Mouse (Mus musculus): ENCODE measurements at regions not wholly inside any gene's neighbourhood (a gene's known extent, or its start where the extent isn't known, plus 50 kb on each side); places are given as distances from the start of the nearest gene placed in this dataset.
A peak's percentile ranks its signal among the peaks of the same experiment; 100 is the strongest.

GRCm38 (mm10) chr8:116452806-116453205 lies 52.0 kb upstream of the Dynlrb2 start:
- no peak for DNase-seq
- Histone ChIP-seq H3K27ac (no peak overlapping the region), H3K4me3 (no peak overlapping the region)
- no peak for TF ChIP-seq CTCF (IDR thresholded peaks at IDR 0.05)
- intact Hi-C loops (cut with DNase I), result no loop called here

- intact Hi-C loops (cut with DNase I), result no loop called here
- Histone ChIP-seq H3K4me3 (no peak overlapping the region), H3K27ac (no peak overlapping the region)
- DNase-seq, result no peak
- no peak for TF ChIP-seq CTCF (IDR thresholded peaks at IDR 0.05)
These were observed 53.4 kb upstream of the Dynlrb2 start for GRCm38 (mm10) chr8:116451397-116451796.

- no peak overlapping the region for H3K27ac ChIP-seq
- intact Hi-C loops (cut with DNase I), result no loop called here
- DNase-seq, result no peak
- TF ChIP-seq CTCF (IDR thresholded peaks at IDR 0.05), result no peak
- no peak overlapping the region for H3K4me3 ChIP-seq
These were observed 57.3 kb upstream of the Dynlrb2 start for GRCm38 (mm10) chr8:116447452-116447851.

- TF ChIP-seq CTCF (IDR thresholded peaks at IDR 0.05), result no peak
- no peak for DNase-seq
- intact Hi-C loops (cut with DNase I), result no loop called here
These were observed 61.9 kb upstream of the Dynlrb2 start for GRCm38 (mm10) chr8:116442827-116443226.

GRCm38 (mm10) chr8:116438895-116439294 lies 65.9 kb upstream of the Dynlrb2 start:
- peak; percentile 82 for DNase-seq
- TF ChIP-seq CTCF (IDR thresholded peaks at IDR 0.05), result peak; percentile 89
- intact Hi-C loops (cut with DNase I), result loop anchor here (2.0 to 5.0 kb wide), 2 partner anchors 724 to 1987 kb away; no protein-coding TSS in a partner anchor
- no peak overlapping the region for H3K4me3 ChIP-seq
- no peak overlapping the region for H3K27ac ChIP-seq

More at GRCm38 (mm10) chr8:116442827-116443226, 61.9 kb upstream of the Dynlrb2 start:
- no peak overlapping the region for H3K4me3 ChIP-seq
- H3K27ac ChIP-seq, result no peak overlapping the region

GRCm38 (mm10) chr8:116435268-116435980 lies 69.3 kb upstream of the Dynlrb2 start:
- Histone ChIP-seq H3K4me3 (no peak overlapping the region), H3K27ac (no peak overlapping the region)
- no peak for TF ChIP-seq CTCF (IDR thresholded peaks at IDR 0.05)
- intact Hi-C loops (cut with DNase I), result loop anchor here (5.0 kb wide), 1 partner anchor 1983 kb away; no protein-coding TSS in a partner anchor
- DNase-seq, result no peak

GRCm38 (mm10) chr8:116430051-116430450 lies 74.7 kb upstream of the Dynlrb2 start:
- intact Hi-C loops (cut with DNase I), result no loop called here
- no peak for TF ChIP-seq CTCF (IDR thresholded peaks at IDR 0.05)
- peak overlapping the region; percentile 41 for H3K27ac ChIP-seq
- H3K4me3 ChIP-seq, result 0 out of 2 replicates have a peak overlapping the region, but pooled peaks have one; percentile 13
- DNase-seq, result peak; percentile 48

- Histone ChIP-seq H3K4me3 (no peak overlapping the region), H3K27ac (peak overlapping the region; percentile 61)
- peak; percentile 1; the same call in 1 of the 2 replicates for TF ChIP-seq CTCF (IDR thresholded peaks at IDR 0.05)
- no peak for DNase-seq
- intact Hi-C loops (cut with DNase I), result no loop called here
These were observed 75.1 kb upstream of the Dynlrb2 start for GRCm38 (mm10) chr8:116429649-116430048.

GRCm38 (mm10) chr8:116422826-116423225 lies 81.9 kb upstream of the Dynlrb2 start:
- H3K4me3 ChIP-seq, result no peak overlapping the region
- no peak overlapping the region for H3K27ac ChIP-seq
- DNase-seq, result no peak
- TF ChIP-seq CTCF (IDR thresholded peaks at IDR 0.05), result no peak
- intact Hi-C loops (cut with DNase I), result no loop called here

GRCm38 (mm10) chr8:116412703-116413102 lies 92.1 kb upstream of the Dynlrb2 start:
- DNase-seq, result no peak
- H3K27ac ChIP-seq, result no peak overlapping the region
- H3K4me3 ChIP-seq, result no peak overlapping the region
- TF ChIP-seq CTCF (IDR thresholded peaks at IDR 0.05), result no peak
- intact Hi-C loops (cut with DNase I), result no loop called here

- TF ChIP-seq CTCF (IDR thresholded peaks at IDR 0.05), result no peak
- Histone ChIP-seq H3K4me3 (no peak overlapping the region), H3K27ac (no peak overlapping the region)
- no peak for DNase-seq
- intact Hi-C loops (cut with DNase I), result no loop called here
These were observed 94.7 kb upstream of the Dynlrb2 start for GRCm38 (mm10) chr8:116410041-116410440.

GRCm38 (mm10) chr8:116409011-116409410 lies 95.8 kb upstream of the Dynlrb2 start:
- Histone ChIP-seq H3K27ac (no peak overlapping the region), H3K4me3 (no peak overlapping the region)
- TF ChIP-seq CTCF (IDR thresholded peaks at IDR 0.05), result no peak
- no peak for DNase-seq
- intact Hi-C loops (cut with DNase I), result no loop called here

GRCm38 (mm10) chr8:116404571-116404970 lies 100.2 kb upstream of the Dynlrb2 start:
- no peak overlapping the region for H3K27ac ChIP-seq
- DNase-seq, result no peak
- intact Hi-C loops (cut with DNase I), result no loop called here
- no peak for TF ChIP-seq CTCF (IDR thresholded peaks at IDR 0.05)
- H3K4me3 ChIP-seq, result no peak overlapping the region

- Histone ChIP-seq H3K4me3 (no peak overlapping the region), H3K27ac (no peak overlapping the region)
- DNase-seq, result no peak
- intact Hi-C loops (cut with DNase I), result no loop called here
- TF ChIP-seq CTCF (IDR thresholded peaks at IDR 0.05), result no peak
These were observed 101.4 kb upstream of the Dynlrb2 start for GRCm38 (mm10) chr8:116403366-116403765.
